Mouse (Mus musculus) neural tube, embryonic 13.5 days (tissue): ENCODE data around the gene Mcub. TPM values are rescaled to one million over a fixed set of nuclear protein-coding genes. Genes with fewer than 3 reads are reported as not detected.
A peak's percentile ranks its signal among the peaks of the same experiment; 100 is the strongest.

ENCODE experiments used
- ATAC-seq: fragments of 200-750 bp; cut with Nextera tagmentation; 2 replicates; pipeline ENCODE4 v1.8.0; 2017; ENCODE audit warnings: low read depth, mild to moderate bottlenecking, moderate TSS enrichment, moderate library complexity
- H3K27ac ChIP-seq: fragments of 300-500 bp; sonication (generic); replicated peaks from 2 replicates; pipeline ENCODE4 v1.5.1; 2015; ENCODE audit warnings: moderate library complexity, mild to moderate bottlenecking, inconsistent platforms
- H3K27me3 ChIP-seq: fragments of 300-500 bp; sonication (generic); 2 replicates; pipeline ENCODE4 v1.6.1; 2015; ENCODE audit warnings: mild to moderate bottlenecking, inconsistent platforms
- H3K36me3 ChIP-seq: fragments of 300-500 bp; sonication (generic); 2 replicates; pipeline ENCODE4 v1.6.1; 2015; ENCODE audit warnings: mild to moderate bottlenecking, inconsistent platforms
- H3K4me1 ChIP-seq: fragments of 300-500 bp; sonication (generic); replicated peaks from 2 replicates; pipeline ENCODE4 v1.6.1; 2015; ENCODE audit warnings: inconsistent platforms
- H3K4me2 ChIP-seq: fragments of 300-500 bp; sonication (generic); 2 replicates; pipeline ENCODE4 v1.6.1; 2015; ENCODE audit warnings: inconsistent platforms, mild to moderate bottlenecking, moderate library complexity
- H3K4me3 ChIP-seq: fragments of 300-500 bp; sonication (generic); 2 replicates; pipeline ENCODE4 v1.5.1; 2015; ENCODE audit warnings: mild to moderate bottlenecking, inconsistent platforms
- H3K9ac ChIP-seq: fragments of 300-500 bp; sonication (generic); 2 replicates; pipeline ENCODE4 v1.6.1; 2015; ENCODE audit warnings: moderate library complexity, mild to moderate bottlenecking, inconsistent platforms
- H3K9me3 ChIP-seq: fragments of 300-500 bp; sonication (generic); 2 replicates; pipeline ENCODE4 v1.6.1; 2016; ENCODE audit warnings: inconsistent platforms
- WGBS: fragments of 180-500 bp; shearing (Covaris S2); methylation state at CpG from one replicate; pipeline ENCODE4 v1.1.7; 2015; 5-methylcytosine and 5-hydroxymethylcytosine counted together
- polyA plus RNA-seq: library from polyadenylated mRNA; unstranded; fragments of >200 nt; fragmentation: Nextera tagmentation; extraction: Ambion mirVana; gene quantifications from 2 replicates; pipeline ENCODE4 v1.2.1, GENCODE M21; 2015

Mcub gene
- polyA plus RNA-seq, 1 experiment from 2014 or later: 7.4 TPM

GRCm38 (mm10) chr3:129885577-129885976 is 84.4 kb downstream of the Mcub start:
- Histone ChIP-seq H3K4me2 (no peak overlapping the region), H3K9ac (no peak overlapping the region), H3K9me3 (no peaks in the 10 kb centered on the region), H3K27ac (no peak overlapping the region), H3K27me3 (no peaks in the 10 kb centered on the region), H3K4me3 (no peak overlapping the region), H3K36me3 (peaks cover 6% of the 10 kb centered on the region), H3K4me1 (no peaks in the 10 kb centered on the region)
- ATAC-seq: no peak
- 88% methylated on average over 9 of the region's 9 CpGs for WGBS

GRCm38 (mm10) chr3:129880925-129881593 is 88.9 kb downstream of the Mcub start:
- no peak for ATAC-seq
- H3K9me3 ChIP-seq: no peaks in the 10 kb centered on the region
- WGBS: 86% methylated on average over 8 of the region's 8 CpGs

GRCm38 (mm10) chr3:129879913-129880312 is 90.1 kb downstream of the Mcub start:
- Histone ChIP-seq H3K36me3 (no peaks in the 10 kb centered on the region), H3K4me1 (peaks cover 12% of the 10 kb centered on the region), H3K4me2 (peak overlapping the region; percentile 88), H3K9ac (no peak overlapping the region), H3K9me3 (no peaks in the 10 kb centered on the region), H3K27ac (no peak overlapping the region), H3K4me3 (peak overlapping the region; percentile 62; the same call in 1 of the 2 replicates), H3K27me3 (no peaks in the 10 kb centered on the region; the same call in 1 of the 2 replicates)
- 71% methylated on average over 2 of the region's 2 CpGs for WGBS
- ATAC-seq: no peak

More at GRCm38 (mm10) chr3:129880925-129881593, 88.9 kb downstream of the Mcub start:
- Histone ChIP-seq H3K27me3 (no peaks in the 10 kb centered on the region), H3K4me1 (peaks cover 12% of the 10 kb centered on the region), H3K4me2 (no peak overlapping the region), H3K36me3 (no peaks in the 10 kb centered on the region), H3K27ac (no peak overlapping the region), H3K4me3 (no peak overlapping the region), H3K9ac (no peak overlapping the region)

GRCm38 (mm10) chr3:129879131-129879757 is 90.8 kb downstream of the Mcub start:
- Histone ChIP-seq H3K4me1 (peaks cover 12% of the 10 kb centered on the region), H3K36me3 (no peaks in the 10 kb centered on the region), H3K4me3 (peak overlapping the region; percentile 62), H3K27me3 (no peaks in the 10 kb centered on the region; the same call in 1 of the 2 replicates), H3K9ac (peak overlapping the region; percentile 85), H3K9me3 (no peaks in the 10 kb centered on the region), H3K4me2 (peak overlapping the region; percentile 88), H3K27ac (peak overlapping the region; percentile 88)
- ATAC-seq: peak; percentile 70
- under 1% methylated on average over 20 of the region's 25 CpGs for WGBS

- Histone ChIP-seq H3K4me1 (peaks cover 12% of the 10 kb centered on the region), H3K27me3 (no peaks in the 10 kb centered on the region; the same call in 1 of the 2 replicates), H3K9me3 (no peaks in the 10 kb centered on the region), H3K36me3 (no peaks in the 10 kb centered on the region), H3K9ac (peak within 1 kb of the TSS; percentile 85), H3K4me3 (peak within 1 kb of the TSS; percentile 62), H3K4me2 (peak within 1 kb of the TSS; percentile 88), H3K27ac (peak within 1 kb of the TSS; percentile 88)
- under 1% methylated on average over 66 of the region's 66 CpGs for WGBS
- ATAC-seq: peak; percentile 95
These were observed 91.5 kb downstream of the Mcub start, which contains the start of gene Pla2g12a for GRCm38 (mm10) chr3:129878405-129879021. Pla2g12a (plus strand) TSS chr3:129878606.

- H3K36me3 ChIP-seq: no peaks in the 10 kb centered on the region
- H3K4me1 ChIP-seq: peaks cover 12% of the 10 kb centered on the region
- 94% methylated on average over 10 of the region's 10 CpGs for WGBS
- H3K27me3 ChIP-seq: no peaks in the 10 kb centered on the region; the same call in 1 of the 2 replicates
- ATAC-seq: no peak
- H3K9ac ChIP-seq: no peak overlapping the region
- H3K27ac ChIP-seq: no peak overlapping the region
- H3K9me3 ChIP-seq: no peaks in the 10 kb centered on the region
- H3K4me3 ChIP-seq: no peak overlapping the region
- no peak overlapping the region for H3K4me2 ChIP-seq
These were observed 92.7 kb downstream of the Mcub start for GRCm38 (mm10) chr3:129877327-129877726.

Other genes starting within 250 kb of the Mcub start
- 1.8 and 3.2 TPM in 2 replicates for gene Egf, start 214.9 kb downstream of the Mcub start, polyA plus RNA-seq
- not detected in 2 replicates for gene Lrit3, start 166.2 kb downstream of the Mcub start, polyA plus RNA-seq
- gene Rrh, start 147.6 kb downstream of the Mcub start, polyA plus RNA-seq: 0.21 and 0.25 TPM in 2 replicates
- 43.7 and 48.6 TPM in 2 replicates for gene Gar1, start 138.8 kb downstream of the Mcub start, polyA plus RNA-seq
- gene Cfi, start 134.3 kb downstream of the Mcub start, polyA plus RNA-seq: 0.53 and 0.69 TPM in 2 replicates
- 30.2 and 31.0 TPM in 2 replicates for gene Pla2g12a, start 91.6 kb downstream of the Mcub start, polyA plus RNA-seq
- gene Casp6, start 68.8 kb downstream of the Mcub start, polyA plus RNA-seq: 36.9 and 37.8 TPM in 2 replicates
- 31.4 and 34.1 TPM in 2 replicates for gene Sec24b, start 91.3 kb upstream of the Mcub start, polyA plus RNA-seq
- 3.1 and 4.5 TPM in 2 replicates for gene Col25a1, start 161.3 kb upstream of the Mcub start, polyA plus RNA-seq